Mouse (Mus musculus) stomach, postnatal 0 days (tissue): ENCODE results near the gene Trim6.

ENCODE experiments used
- CTCF ChIP-seq: IDR thresholded peaks from 2 replicates; pipeline ENCODE4 v1.5.1; 2016; ENCODE audit warnings: antibody characterized with exemption, low read depth, mild to moderate bottlenecking, moderate library complexity
- EP300 ChIP-seq: optimal IDR thresholded peaks from 2 replicates; pipeline ENCODE3; 2016; ENCODE audit warnings: antibody characterized with exemption

DNA sequence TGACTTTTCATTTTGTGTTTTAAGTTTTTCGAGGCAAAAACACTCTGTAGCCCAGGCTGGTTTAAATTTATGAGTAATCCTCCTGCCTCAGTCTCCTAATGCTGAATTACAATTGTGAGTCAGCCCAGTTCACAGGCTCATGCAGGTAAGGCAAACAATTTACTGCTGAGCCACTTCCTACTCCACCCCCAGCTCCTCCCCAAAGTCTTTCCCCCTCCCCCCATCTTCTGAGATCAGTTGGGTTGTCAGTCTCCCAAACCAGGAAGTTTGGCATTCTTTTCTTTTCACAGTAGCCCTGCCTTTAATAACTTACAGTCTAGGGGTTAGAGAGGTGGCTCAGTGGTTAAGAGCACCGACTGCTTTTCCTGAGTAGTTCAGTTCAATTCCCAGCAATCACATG, 712 bp upstream of the Trim6 start:
- TF ChIP-seq EP300: no peak
- no peak for TF ChIP-seq CTCF
